Mouse (Mus musculus) neural tube, embryonic 10.5 days (tissue): ENCODE results near the gene Actr1a.

Experiments used
- DNase-seq: peaks from one replicate; pipeline ENCODE4 v3.0.0-alpha.2; 2017; ENCODE audit warnings: low spot score; ENCODE audit errors: extremely low spot score

The Actr1a gene

DNA sequence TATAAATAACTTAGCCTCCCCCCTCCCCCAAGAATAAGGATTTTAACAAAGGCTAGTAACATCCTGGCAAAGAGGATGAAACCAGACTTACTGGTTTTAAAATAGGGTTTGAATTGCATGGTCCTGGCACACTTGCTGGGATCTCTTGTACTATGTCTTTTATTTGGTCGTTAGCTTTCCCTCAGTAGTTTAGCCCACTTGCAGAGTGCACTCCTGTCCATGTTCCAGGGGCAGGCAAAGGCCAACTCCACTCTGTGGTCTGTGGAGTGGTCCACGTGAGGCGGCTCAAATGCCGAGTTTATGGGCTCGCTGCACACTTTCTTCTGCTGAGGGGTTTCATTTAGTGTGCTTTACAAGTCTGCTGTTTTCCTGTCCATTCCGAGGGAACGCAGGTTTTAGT is 4.3 kb upstream of the Actr1a start:
- no peak for DNase-seq

GRCm38 (mm10) chr19:46399372-46399771 is 3.8 kb upstream of the Actr1a start:
- no peak for DNase-seq

DNA sequence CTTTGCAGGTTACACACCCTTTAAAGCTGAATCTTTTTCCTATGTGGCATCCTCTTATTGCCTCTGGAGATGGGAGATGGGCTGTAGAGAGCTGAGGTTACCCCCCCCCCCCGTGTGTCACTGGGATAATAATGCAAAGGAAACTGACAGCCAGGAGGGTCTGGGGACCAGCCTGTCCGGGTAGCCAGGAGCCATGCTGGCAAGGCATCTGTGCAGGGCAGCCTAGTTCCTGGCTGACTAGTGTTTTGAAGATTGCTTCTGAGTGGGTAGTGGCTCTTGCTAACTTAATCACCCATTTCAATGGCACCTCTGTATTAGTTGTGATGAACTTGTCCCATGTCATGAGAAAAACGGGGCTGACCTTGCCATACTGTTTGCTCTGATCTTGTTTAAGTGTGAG is 2.9 kb upstream of the Actr1a start:
- no peak for DNase-seq

DNA sequence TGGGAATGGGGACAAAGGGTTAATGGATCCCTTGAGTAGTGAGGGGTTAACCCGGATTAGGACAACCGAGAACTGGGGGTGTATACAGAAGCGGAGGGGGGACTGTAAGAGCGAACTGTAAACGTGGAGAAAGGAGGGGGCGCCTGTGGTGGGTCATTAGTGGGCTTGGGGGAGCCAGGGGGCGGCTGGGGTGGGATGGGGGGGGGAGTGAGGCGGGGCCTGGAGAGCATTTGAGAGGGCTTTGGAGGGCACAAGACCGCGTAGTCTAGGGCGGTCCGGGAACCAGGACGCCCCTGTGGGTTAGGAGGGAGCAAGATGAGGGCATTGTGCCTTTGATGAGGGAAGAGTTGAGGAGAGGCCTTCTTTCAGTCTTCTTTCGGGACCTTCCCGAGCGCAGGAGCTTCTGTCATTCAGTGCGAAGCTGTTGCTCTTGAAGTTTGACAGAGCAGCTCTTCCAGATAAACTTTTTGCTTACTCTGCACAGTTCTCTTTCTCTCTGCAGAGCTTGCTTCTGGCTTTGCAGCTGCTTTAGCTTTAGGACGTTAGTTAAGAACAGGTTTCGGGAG is 2.0 kb upstream of the Actr1a start:
- DNase-seq: no peak

GRCm38 (mm10) chr19:46396686-46397435 is 1.3 kb upstream of the Actr1a start, which contains the start of gene Sufu:
Sufu (plus strand) TSS chr19:46396896.
- peak; percentile 96 for DNase-seq

- peak; percentile 24 for DNase-seq
These were observed 561 bp upstream of the Actr1a start for GRCm38 (mm10) chr19:46396109-46396508.

DNA sequence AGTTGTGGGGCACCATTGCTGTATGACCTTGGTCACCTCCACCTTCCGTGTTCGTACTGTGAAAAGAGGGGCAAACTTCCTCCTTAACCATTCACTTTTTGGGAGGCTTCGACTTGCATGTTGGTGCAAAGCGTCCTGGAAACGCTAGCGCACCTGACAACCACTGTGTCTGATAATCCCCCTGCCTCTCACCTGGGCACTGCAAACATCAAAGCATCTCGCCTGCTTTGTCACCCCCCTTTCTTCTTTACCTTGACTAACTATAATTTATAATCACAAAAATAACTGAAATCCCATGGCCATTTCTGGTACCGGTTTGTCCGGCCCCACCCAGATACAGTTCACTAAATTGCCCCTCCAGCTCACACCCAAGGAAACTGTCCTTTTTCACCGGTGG is 838 bp downstream of the Actr1a start:
- no peak for DNase-seq

DNA sequence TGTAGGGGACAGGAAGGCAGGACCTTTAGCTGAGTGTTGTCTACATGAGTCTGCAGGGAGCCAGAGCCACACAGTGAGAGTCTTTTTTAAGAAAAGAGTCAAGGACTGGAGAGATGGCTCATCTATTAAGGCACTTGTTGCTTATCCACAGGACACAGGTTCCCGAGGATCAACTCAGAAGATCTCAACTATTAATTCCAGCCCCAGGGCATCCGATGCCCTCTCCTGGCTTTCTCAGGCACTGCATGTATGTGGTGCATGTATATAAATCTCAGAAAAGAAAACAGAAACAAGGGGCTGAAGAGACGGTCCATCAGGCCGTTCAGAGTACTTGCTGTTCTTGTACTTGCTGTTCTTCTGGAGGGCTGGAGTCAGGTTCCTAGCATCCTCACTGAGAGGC is 3.5 kb downstream of the Actr1a start:
- peak; percentile 47 for DNase-seq

DNA sequence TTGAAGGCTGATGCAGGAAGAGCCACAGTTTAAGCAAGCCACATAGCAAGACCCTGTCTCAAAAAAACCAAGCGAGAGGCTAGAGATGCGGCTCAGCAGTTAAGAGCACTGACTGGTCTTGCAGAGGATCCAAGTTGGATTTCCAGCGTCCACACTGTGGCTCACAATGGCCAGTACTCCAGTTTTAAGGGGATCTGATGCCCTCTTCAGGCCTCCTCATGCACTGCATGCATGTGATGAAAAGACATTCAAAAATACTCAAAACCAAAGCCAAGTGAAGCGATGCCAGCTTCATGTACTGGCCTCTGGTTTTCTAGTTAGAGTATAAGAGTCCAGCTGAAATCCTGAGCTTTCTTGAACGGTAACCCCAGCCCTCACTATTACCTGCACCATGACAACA is 5.7 kb downstream of the Actr1a start:
- no peak for DNase-seq

GRCm38 (mm10) chr19:46382275-46382674 is 13.3 kb downstream of the Actr1a start:
- no peak for DNase-seq

DNA sequence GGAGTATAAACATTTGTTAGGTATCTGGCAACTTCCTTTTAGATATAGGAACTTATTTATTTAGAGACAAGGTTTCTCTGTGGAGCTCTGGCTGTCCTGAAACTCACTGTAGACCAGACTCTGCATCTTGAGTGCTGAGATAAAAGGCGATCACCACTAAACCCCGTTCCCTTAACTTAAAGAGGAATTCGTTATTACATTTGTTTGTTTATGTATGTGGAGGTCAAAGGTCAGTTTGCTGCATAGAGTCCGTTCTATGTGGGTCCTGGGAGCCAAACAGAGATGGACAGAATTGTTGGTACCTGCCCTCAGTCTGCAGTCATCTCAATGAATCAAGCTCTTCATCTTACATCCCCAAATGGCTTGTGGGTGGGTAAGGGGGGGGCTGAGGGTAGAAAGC is 19.7 kb downstream of the Actr1a start:
- no peak for DNase-seq

- DNase-seq: no peak
These were observed 20.1 kb downstream of the Actr1a start for GRCm38 (mm10) chr19:46375489-46375888.

DNA sequence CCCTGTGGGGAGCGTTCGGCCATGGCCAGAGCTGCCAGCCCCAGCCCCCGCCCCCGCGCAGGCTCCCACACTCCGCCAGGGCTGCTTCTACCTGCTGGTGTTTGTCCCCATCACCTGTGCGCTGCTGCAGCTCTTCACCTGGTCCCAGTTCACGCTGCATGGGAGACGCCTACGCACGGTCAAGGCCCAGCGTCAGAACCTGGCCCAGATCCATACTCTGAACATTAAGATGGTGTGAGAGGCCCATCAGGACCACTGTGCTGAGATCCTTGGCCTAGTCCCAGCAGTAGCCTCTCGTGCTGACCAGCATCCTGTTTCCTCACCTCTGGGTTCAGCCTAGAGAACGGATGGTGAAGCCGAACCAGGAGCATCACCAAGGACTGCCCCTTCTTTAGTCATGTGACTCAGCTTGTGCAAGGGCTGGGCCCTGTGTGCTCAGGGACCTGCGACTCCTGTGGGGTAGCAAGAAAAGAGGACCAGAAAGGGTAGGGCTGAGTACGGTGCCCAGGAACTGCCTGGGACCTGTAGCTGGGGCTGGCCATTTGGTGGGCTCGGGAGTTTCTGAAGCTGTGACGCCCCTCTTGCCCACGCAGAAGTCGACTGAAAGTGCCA is 21.0 kb downstream of the Actr1a start:
- DNase-seq: no peak

DNA sequence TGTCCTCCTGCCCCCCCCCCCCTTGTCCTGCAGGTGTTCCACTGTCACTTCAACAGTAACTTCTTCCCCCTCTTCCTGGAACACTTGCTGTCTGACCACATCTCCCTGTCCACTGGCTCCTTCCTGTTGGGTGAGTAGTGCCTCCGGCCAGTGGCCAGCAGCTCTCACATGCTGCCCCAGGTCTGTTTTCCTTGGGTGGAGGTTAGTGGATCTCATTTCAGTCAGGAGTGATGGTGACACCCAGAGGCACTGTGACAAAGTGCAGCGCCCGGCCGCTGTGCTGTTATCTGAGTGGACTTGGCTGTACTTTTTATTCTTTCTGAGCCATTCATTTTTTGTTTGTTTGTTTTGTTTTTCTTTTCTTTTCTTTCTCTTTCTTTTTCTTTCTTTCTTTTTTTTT is 26.3 kb downstream of the Actr1a start:
- DNase-seq: peak; percentile 42

DNA sequence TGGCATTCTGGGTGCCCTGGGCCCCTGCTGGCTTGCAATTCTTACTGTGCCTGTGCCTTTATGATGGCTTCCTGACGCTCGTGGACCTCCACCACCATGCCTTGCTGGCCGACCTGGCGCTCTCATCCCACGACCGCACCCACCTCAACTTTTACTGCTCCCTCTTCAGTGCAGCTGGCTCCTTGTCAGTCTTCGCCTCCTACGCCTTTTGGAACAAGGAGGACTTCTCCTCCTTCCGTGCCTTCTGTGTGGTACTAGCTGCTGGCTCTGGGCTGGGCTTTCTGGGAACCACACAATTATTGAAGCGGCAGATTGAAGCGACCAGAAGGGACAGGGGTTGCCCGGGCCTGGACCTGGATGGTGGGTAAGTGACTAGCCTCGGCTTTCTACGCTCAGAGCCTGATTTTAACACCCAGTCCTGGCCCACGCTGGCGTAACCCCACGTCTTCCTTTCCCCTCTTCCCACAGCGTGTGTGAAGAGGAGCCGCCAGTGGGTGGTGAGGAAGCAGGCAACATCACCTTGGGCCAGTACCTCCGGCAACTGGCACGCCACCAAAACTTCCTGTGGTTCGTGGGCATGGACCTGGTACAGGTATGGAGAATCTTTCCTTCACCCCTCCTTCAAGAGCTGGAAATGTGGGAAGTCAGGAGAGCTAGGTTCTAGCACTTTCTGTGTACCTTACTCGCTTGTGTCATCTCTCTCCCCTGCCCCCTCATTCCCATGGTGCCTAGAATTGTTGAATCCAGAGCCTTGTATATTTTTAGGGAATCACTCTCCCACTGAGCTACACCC is 27.6 kb downstream of the Actr1a start:
- no peak for DNase-seq

DNA sequence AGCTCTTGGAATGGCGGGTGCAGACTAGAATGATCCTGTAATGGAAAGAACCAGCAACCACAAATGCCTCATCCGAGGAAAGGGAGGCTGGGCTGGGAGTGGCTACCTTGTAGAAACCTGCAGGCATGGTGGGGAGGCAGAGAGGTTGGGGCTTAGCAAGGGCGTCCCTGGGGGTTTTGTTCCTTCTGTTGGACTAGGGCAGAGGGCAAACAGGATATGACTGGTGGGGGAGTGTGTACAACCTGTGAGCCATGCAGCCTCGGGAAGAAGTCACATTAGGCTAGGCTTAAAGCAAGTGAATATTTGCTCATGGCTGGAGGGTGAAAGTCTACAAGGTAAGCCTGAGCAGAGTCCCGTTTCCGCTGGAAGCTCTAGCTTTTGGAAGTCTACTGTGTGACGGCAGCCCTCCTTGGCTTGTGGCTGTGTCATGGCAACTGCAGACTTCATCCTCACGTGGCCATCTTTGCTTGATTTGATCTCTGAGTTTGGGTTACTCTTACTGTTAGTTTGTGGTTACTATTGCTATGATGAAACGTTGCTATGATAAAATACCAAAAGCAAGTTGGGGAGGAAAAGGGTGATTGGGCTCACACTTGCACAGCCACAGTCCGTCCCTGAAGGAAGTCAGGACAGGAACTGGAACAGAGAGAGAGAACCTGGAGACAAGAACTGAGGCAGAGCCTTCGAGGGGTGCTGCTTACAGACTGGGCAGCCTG is 32.1 kb downstream of the Actr1a start:
- DNase-seq: no peak

DNA sequence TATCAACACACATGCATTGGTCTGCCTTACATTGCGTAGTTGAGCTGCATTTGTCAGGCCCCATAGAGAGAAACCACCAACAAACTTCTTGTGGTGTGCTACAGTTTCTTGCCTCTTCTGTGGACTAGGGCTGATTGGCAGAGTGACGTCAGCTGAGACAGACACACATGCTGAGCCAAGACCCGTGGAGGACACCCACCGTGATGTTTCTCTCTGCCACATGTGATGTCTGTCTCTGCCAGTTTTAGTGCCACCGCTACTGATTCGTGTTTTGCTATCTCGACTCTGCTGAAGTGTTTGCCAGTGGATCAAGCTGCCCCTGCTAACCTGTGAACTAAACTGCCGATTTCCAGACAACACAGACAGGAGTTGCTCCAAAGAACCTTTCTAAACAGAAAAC is 33.4 kb downstream of the Actr1a start:
- DNase-seq: no peak

DNA sequence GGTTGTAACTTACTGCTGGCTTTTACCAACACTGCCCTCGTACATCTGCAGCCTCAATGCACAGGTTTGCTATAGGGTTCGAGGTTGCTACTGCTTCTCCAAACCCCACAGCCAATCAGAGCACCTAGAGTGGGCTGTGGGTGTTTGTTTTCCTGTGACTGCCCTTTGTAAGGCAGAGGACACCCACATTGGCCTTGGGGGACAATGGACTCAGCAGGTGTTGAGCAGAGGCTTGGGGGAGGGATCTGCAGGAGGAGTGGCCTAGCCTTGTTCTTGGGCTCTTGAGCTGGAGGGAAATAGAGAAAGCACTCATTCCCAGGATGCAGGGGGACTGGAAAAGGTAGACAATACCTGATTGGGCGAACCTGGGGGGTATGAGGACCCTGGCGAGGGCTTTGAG is 37.2 kb downstream of the Actr1a start:
- no peak for DNase-seq

- DNase-seq: no peak
These were observed 37.9 kb downstream of the Actr1a start for GRCm38 (mm10) chr19:46357344-46358280.

DNA sequence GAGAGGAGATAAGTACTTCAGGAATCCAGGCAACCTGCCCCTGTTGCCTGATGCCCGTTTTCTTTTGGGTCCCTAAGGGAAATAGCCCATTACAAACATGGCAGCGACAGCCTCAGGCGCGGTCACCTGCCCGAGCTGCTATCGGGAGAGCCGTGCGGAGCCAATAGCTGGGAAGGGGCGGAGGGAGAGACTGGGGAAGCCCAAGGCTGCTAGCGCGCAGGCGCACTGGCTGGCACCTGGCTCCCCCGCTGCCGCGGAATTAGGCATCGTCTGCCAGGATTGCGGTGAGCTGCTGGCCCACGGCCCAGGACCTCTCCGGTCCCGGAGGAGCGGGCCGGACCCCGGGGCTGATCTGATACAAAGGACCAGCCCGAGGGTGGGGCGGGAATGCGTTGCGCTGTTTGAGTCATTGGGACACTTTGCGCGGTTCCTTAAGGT is 38.8 kb downstream of the Actr1a start:
- peak; percentile 80 for DNase-seq
